Mouse (Mus musculus) forebrain, embryonic 10.5 days (tissue): ENCODE data around the gene Enc1. TPM values are rescaled to one million over a fixed set of nuclear protein-coding genes. Genes with fewer than 3 reads are reported as not detected.

ENCODE experiments used
- DNase-seq: peaks from one replicate; pipeline ENCODE4 v3.0.0-alpha.2; 2017; ENCODE audit warnings: low spot score; ENCODE audit errors: extremely low spot score
- H3K27ac ChIP-seq: fragments of 300-500 bp; sonication (generic); 2 replicates; pipeline ENCODE4 v1.5.1; 2016; ENCODE audit warnings: mild to moderate bottlenecking
- H3K27me3 ChIP-seq: fragments of 300-500 bp; sonication (generic); 2 replicates; pipeline ENCODE4 v1.6.1; 2016; ENCODE audit warnings: mild to moderate bottlenecking; ENCODE audit not compliant: poor library complexity, severe bottlenecking
- H3K36me3 ChIP-seq: fragments of 300-500 bp; sonication (generic); replicated peaks from 2 replicates; pipeline ENCODE4 v1.6.1; 2016; ENCODE audit warnings: mild to moderate bottlenecking, moderate library complexity
- H3K4me1 ChIP-seq: fragments of 300-500 bp; sonication (generic); 2 replicates; pipeline ENCODE4 v1.6.1; 2016
- H3K4me3 ChIP-seq: fragments of 300-500 bp; sonication (generic); 2 replicates; pipeline ENCODE4 v1.5.1; 2016; ENCODE audit warnings: mild to moderate bottlenecking, moderate library complexity
- H3K9me3 ChIP-seq: fragments of 300-500 bp; sonication (generic); 2 replicates; pipeline ENCODE4 v1.6.1; 2016; ENCODE audit warnings: mild to moderate bottlenecking, moderate library complexity
- WGBS: fragments of 180-500 bp; shearing (Covaris S2); methylation state at CpG from one replicate; pipeline ENCODE4 v1.1.7; 2016; 5-methylcytosine and 5-hydroxymethylcytosine counted together
- polyA plus RNA-seq: library from polyadenylated mRNA; unstranded; fragments of >200 nt; fragmentation: Nextera tagmentation; extraction: Ambion mirVana; gene quantifications from 2 replicates; pipeline ENCODE4 v1.2.1, GENCODE M21; 2016

Enc1 gene
- polyA plus RNA-seq = 7.8 and 10.0 TPM in 2 replicates

DNA sequence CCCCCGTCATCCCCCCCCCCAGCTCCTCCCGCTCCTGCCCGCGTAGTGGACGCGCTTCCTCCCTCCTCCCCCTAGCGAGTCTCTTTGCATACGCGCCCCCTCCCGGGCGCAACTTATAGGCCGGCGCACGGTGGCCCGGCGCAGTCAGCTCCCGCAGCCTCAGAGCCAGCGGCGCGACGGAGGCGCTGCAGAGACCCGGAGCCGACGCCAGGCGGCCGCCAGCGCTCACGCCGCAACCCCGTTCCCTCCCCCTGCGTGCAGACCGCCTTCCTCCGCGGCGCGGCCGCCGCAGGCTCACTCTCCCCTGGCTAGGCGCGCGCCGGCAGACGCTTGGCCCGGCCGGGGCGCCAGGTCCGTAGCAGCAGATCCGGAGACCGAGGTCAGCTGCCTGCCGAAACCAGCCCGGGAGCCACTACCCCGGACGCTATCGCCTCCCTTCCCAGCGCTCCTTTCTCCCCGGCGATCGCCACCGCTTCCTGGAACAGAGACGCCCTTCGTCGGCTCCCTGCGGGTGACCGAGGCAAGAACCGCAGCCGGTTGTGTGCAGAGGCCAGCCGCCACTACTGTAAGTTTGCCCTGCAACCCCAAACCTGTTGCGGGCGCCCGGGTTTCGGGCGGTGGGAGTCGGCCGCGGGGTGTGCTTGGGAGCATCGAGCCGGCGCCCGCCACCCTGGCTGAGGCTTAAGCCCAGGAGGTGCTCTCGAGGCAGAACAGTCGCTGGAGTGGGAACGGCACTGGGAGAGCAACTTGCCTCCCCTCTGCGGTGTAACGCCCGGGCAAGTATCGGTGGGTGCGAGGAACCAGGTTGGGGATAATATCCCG lies at the start of gene Enc1:
TSS of gene Enc1 (plus strand) at position 141 of the 822 bp plus-strand sequence.
- Histone ChIP-seq H3K4me1 (peaks cover 83% of the 10 kb centered on the region), H3K4me3 (peak within 1 kb of the TSS; percentile 67), H3K36me3 (peaks cover 17% of the 10 kb centered on the region), H3K9me3 (no peaks in the 10 kb centered on the region), H3K27ac (peak within 1 kb of the TSS; percentile 99), H3K27me3 (peaks cover 22% of the 10 kb centered on the region)
- DNase-seq = peak; percentile 91
- under 1% methylated on average over 87 of the region's 89 CpGs for WGBS

DNA sequence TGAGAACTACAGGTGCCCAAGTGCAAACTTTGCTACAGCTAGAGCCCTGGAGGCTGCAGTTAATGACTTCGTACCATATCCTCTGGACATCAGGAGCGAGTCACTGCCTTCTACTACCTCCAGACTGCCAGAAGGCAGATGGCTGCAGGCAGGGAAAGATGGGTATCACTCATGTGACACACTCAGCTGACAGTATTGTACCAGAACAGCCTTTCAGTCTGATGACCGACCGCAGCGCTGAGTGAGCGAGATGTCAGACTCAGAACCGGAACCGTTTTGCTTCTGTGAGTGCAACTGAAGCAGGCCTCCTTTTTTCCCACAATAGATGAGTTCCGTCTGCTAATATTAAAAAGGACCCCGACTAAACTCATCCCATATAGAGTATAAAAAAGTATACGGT lies 48.3 kb upstream of the Enc1 start:
- Histone ChIP-seq H3K27ac (no peak overlapping the region), H3K27me3 (peaks cover 12% of the 10 kb centered on the region), H3K4me3 (no peak overlapping the region), H3K4me1 (peaks cover 16% of the 10 kb centered on the region), H3K36me3 (no peaks in the 10 kb centered on the region), H3K9me3 (no peaks in the 10 kb centered on the region)
- whole genome bisulfite sequencing = 91% methylated on average over 11 of the region's 11 CpGs
- no peak for DNase-seq

DNA sequence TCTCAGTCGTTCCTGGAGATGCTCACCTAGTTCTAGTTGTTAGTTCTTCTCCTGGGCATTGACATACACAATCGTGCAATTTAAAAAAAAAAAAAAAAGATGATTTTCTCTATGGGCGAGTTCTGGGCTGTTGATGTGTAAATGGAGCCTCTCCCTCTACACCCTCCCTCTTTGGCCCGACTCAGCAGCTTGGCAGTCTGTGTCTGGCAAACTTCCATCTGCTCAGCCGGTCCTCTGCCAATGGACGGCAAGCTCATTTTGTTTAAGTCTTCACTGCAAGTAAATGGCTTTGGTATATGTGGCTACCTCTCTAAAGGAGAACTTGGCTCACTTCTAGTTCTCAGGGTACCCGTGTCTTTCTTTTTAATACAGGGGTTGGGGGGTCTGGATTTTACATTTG lies 47.5 kb upstream of the Enc1 start:
- Histone ChIP-seq H3K36me3 (no peaks in the 10 kb centered on the region), H3K4me1 (peaks cover 23% of the 10 kb centered on the region), H3K27me3 (peaks cover 12% of the 10 kb centered on the region), H3K9me3 (no peaks in the 10 kb centered on the region), H3K27ac (no peak overlapping the region), H3K4me3 (no peak overlapping the region)
- WGBS = 80% methylated on average over 7 of the region's 7 CpGs
- no peak for DNase-seq

DNA sequence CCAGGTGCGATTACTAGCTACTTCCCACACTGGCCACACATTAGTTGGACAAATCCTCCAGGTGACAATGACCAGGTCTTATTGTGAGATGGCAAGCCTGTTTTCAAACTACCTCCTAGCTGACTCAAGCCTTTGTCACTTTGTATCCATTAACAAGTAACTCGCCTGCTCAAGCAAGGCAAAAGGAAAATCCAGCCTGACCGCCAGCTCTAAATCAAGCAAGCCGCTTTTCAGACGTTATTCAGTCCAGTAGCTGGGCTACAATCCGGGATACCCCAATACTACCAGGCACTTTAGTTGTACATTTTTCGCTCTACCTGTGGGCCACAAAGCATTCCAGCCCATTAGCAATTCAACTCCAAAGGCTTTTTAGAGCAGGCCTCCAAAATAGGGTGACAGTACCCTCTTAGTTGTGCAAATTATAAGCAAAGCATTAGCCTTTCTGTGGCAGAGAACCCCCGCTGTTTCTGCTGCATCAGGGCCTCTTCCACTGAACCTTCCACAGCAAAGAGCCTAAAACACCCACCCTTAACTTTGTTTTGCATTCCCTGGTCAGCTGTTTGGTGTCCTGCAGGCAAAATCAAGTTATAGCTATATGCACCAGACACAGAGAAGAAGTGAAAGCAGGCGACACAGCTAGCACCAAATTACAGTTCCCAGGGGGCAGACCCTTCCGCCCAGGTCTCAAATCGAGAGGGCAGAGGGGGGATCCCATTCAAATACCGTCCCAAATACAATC lies 44.5 kb upstream of the Enc1 start:
- H3K36me3 ChIP-seq = no peaks in the 10 kb centered on the region
- H3K27ac ChIP-seq = no peak overlapping the region
- WGBS = 63% methylated on average over 12 of the region's 12 CpGs
- no peaks in the 10 kb centered on the region for H3K9me3 ChIP-seq
- peaks cover 12% of the 10 kb centered on the region for H3K27me3 ChIP-seq
- H3K4me3 ChIP-seq = no peak overlapping the region
- peaks cover 26% of the 10 kb centered on the region for H3K4me1 ChIP-seq
- no peak for DNase-seq

DNA sequence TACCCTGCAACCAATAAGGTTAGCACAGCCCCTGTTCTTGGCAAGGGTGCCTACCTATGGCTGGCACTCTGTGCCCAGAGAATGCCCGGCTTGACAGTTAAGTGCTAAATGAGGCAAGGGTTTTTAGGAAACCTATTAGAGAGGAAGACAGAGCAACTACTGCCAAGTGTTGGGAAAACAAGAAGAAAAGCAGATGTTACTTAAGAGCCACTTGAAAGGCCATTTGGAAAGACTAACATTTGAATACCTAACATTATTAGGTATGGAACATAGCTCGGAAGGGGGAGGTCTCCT lies 44.0 kb upstream of the Enc1 start:
- 87% methylated on average over 2 of the region's 2 CpGs for WGBS
- Histone ChIP-seq H3K27me3 (peaks cover 12% of the 10 kb centered on the region), H3K9me3 (no peaks in the 10 kb centered on the region), H3K36me3 (no peaks in the 10 kb centered on the region), H3K4me3 (no peak overlapping the region), H3K4me1 (peaks cover 26% of the 10 kb centered on the region), H3K27ac (no peak overlapping the region)
- no peak for DNase-seq

DNA sequence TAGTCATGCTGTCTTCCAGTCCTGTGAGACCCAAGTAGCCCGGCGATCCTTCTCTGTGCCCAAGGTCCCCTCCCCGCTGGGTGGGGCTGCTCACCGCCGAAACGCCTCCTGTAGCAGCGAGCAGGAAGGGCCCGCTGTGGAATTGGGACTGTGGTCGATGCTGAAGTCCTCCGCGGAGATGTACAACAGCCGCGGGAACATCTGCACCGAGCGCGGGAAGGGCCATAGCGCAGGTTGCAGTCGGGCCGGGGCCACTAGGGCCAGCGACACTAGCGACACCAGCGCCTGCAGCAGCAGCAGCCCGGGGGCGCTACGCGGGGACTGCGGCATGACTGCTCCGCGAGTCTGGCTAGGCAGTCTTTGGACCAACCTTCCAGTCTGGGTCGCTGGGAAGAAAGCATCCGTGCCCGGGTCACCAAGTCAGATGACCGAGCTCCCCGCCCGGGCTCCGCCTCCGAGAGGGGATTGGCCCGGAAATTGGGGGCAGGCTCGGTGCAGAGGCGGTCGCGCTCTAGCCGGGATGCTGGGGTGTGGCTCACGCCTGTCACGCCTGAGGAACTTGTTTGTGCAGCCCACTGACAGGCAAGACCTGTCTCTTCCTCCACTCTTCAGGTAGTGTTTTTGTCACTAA lies 42.9 kb upstream of the Enc1 start, which contains the start of gene Hexb:
TSS of gene Hexb (minus strand) at position 426 of the 631 bp plus-strand sequence.
- Histone ChIP-seq H3K4me1 (peaks cover 26% of the 10 kb centered on the region), H3K36me3 (no peaks in the 10 kb centered on the region), H3K27me3 (peaks cover 12% of the 10 kb centered on the region), H3K27ac (peak within 1 kb of the TSS; percentile 88), H3K4me3 (peak within 1 kb of the TSS; percentile 78), H3K9me3 (no peaks in the 10 kb centered on the region)
- under 1% methylated on average over 45 of the region's 45 CpGs for WGBS
- peak; percentile 89 for DNase-seq

DNA sequence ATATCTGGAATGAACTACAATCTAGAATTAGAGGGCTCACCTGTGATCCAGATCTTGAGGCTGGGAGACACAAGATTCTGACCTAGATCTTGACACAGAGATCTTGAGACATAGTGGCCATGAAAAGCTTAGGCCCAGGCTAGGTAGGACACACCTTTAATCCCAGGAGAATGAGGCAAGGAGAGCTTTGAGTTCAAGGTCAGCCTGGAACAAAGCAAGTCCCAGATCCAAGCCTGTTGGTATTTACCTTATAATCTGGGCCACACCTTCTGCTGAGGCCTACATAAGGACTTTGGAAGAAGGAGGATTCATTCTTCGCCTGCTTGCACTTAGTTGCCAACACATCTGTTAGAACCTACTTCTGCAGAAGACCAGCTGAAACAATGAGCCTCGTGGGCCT lies 41.8 kb upstream of the Enc1 start:
- Histone ChIP-seq H3K4me3 (no peak overlapping the region), H3K36me3 (no peaks in the 10 kb centered on the region), H3K9me3 (no peaks in the 10 kb centered on the region), H3K4me1 (peaks cover 26% of the 10 kb centered on the region), H3K27me3 (peaks cover 12% of the 10 kb centered on the region), H3K27ac (no peak overlapping the region)
- no peak for DNase-seq
- 88% methylated on average over 2 of the region's 2 CpGs for WGBS

DNA sequence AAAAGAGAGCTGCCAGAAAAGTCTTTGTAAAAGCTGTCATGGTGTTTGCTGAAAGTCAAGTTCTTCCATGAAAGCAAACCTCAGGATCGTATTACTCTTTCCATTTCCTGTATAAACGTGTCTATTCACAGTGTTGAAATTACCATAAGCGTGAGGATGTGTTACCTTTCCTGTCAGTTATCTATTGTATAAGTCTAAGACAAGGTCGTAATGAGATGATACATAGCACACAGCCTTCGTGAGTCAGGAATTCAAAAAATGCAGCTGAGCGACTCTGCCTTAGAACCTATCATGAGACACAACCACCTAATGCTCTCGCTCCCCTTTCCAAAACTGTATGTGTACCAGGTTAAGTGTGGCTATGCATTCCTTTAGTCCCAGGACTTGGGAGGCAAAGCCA lies 39.8 kb upstream of the Enc1 start:
- Histone ChIP-seq H3K27ac (no peak overlapping the region), H3K9me3 (no peaks in the 10 kb centered on the region), H3K27me3 (peaks cover 12% of the 10 kb centered on the region), H3K36me3 (no peaks in the 10 kb centered on the region), H3K4me3 (no peak overlapping the region), H3K4me1 (peaks cover 36% of the 10 kb centered on the region)
- no peak for DNase-seq
- WGBS = 80% methylated on average over 7 of the region's 7 CpGs

GRCm38 (mm10) chr13:97201896-97202295 lies 39.0 kb upstream of the Enc1 start:
- H3K4me3 ChIP-seq = no peak overlapping the region
- no peak for DNase-seq
- peaks cover 28% of the 10 kb centered on the region for H3K4me1 ChIP-seq
- 84% methylated on average over 4 of the region's 4 CpGs for WGBS
- no peaks in the 10 kb centered on the region for H3K9me3 ChIP-seq
- no peaks in the 10 kb centered on the region for H3K36me3 ChIP-seq
- H3K27ac ChIP-seq = no peak overlapping the region
- peaks cover 7% of the 10 kb centered on the region for H3K27me3 ChIP-seq

DNA sequence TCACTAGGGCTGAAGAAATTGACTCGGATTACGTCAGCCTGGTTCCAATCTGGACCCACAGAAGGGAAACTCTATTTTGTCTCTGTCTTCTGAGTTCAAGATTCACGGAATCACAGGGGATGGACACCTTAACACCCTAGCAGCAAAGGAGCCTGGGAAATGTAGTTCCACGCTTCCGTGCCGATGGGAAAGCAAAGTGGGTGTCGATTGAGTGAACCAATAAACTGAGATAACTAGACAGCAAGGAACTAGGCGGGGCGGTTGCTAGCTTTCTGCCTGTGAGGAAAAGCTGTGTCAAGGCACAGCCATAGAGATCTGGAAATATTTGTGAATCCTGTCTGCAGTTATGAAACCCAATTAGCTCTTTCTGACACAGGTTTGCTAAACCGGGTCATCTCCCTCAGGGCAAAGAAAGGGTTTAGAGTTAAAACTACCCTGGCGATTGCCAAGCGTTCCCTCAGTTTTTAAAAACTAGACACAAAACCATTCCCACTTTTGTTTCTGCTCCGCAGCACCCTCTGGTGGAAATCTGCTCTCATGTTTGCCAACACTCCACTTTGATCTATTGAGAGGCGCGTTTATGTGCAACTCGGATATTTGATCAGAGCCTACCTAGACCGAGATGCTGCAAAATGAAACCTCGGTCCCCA lies 35.7 kb upstream of the Enc1 start:
- Histone ChIP-seq H3K27ac (peak overlapping the region; percentile 68), H3K4me1 (peaks cover 10% of the 10 kb centered on the region), H3K4me3 (peak overlapping the region; percentile 51), H3K36me3 (no peaks in the 10 kb centered on the region), H3K27me3 (no peaks in the 10 kb centered on the region), H3K9me3 (peaks cover 2% of the 10 kb centered on the region; the same call in 1 of the 2 replicates)
- peak; percentile 69 for DNase-seq
- 19% methylated on average over 18 of the region's 18 CpGs for WGBS

DNA sequence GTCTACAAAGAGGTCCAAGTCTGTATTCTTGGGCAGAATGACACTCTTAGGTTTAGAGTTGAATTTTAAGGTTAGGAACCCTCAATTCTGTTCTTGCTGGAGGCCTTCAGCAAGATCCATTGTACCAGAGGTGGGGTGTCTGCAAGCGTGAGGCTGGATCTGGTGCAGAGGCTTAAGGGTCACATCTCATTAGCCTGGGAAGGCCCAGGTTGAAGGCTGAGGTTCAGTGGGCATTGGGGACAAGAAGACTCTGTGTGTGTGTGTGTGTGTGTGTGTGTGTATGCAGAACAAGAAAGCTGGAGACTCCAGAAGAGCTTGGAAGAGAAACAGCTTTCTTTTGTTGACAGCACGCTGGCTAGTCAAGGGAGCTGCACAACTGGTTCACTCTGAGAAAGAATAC lies 34.9 kb upstream of the Enc1 start:
- no peak overlapping the region for H3K4me3 ChIP-seq
- no peaks in the 10 kb centered on the region for H3K36me3 ChIP-seq
- no peak overlapping the region for H3K27ac ChIP-seq
- DNase-seq = no peak
- peaks cover 10% of the 10 kb centered on the region for H3K4me1 ChIP-seq
- no peaks in the 10 kb centered on the region for H3K27me3 ChIP-seq
- peaks cover 5% of the 10 kb centered on the region; the same call in 1 of the 2 replicates for H3K9me3 ChIP-seq
- 88% methylated on average over 2 of the region's 2 CpGs for WGBS

- Histone ChIP-seq H3K4me1 (peaks cover 12% of the 10 kb centered on the region), H3K27me3 (no peaks in the 10 kb centered on the region), H3K36me3 (no peaks in the 10 kb centered on the region), H3K4me3 (no peak overlapping the region), H3K27ac (no peak overlapping the region), H3K9me3 (peaks cover 5% of the 10 kb centered on the region; the same call in 1 of the 2 replicates)
- DNase-seq = no peak
- WGBS = 86% methylated on average over 7 of the region's 7 CpGs
These were observed 33.3 kb upstream of the Enc1 start for GRCm38 (mm10) chr13:97207472-97208111.
